In genomic region chr6:100525496-100525895, GRCm38 (mm10) we compare ENCODE assay signal across 12 mouse cellular contexts.
A peak's percentile ranks its signal among the peaks of the same experiment; 100 is the strongest.
DNase-seq lines count a peak whose midpoint lies in the region; ATAC-seq and TF ChIP-seq lines count a peak whose summit lies in the region.
"Had no signal": no experiment of that assay in that cellular context is flagged by ENCODE, and none has a peak within 500 bp of the region (broad histone marks: within the 10 kb centered on the region; RNA-seq: fewer than 3 reads in every experiment).

No protein-coding gene starts in this region.

- H3K9ac ChIP-seq in intestine, embryonic 15.5 days: no peak overlapping the region
- no peak overlapping the region for H3K9ac ChIP-seq in intestine, postnatal 0 days (ENCODE audit: low read depth, low read length)
- no peak overlapping the region for H3K9ac ChIP-seq in kidney, postnatal 0 days (ENCODE audit: low read depth, low read length)
- H3K9ac ChIP-seq: limb, embryonic 15.5 days had no signal

- no peak overlapping the region for H3K27ac ChIP-seq in intestine, embryonic 15.5 days
- no peak overlapping the region for H3K27ac ChIP-seq in intestine, postnatal 0 days (ENCODE audit: low read depth, low read length)
- no peak overlapping the region for H3K27ac ChIP-seq in kidney, postnatal 0 days
- H3K27ac ChIP-seq: heart, adult 2 months; limb, embryonic 15.5 days; macrophage had no signal

- 34% methylated on average over 3 of the region's 3 CpGs for WGBS in intestine, embryonic 15.5 days
- WGBS in intestine, postnatal 0 days: 24% methylated on average over 3 of the region's 3 CpGs
- WGBS in kidney, postnatal 0 days: 14% methylated on average over 3 of the region's 3 CpGs

- H3K4me2 ChIP-seq in intestine, embryonic 15.5 days (replicated peaks): no peak overlapping the region
- H3K4me2 ChIP-seq in intestine, postnatal 0 days (replicated peaks; ENCODE audit: low read depth): no peak overlapping the region
- H3K4me2 ChIP-seq in kidney, postnatal 0 days (ENCODE audit: low read length): peak overlapping the region; percentile 36
- H3K4me2 ChIP-seq: limb, embryonic 15.5 days had no signal

- H3K4me3 ChIP-seq in intestine, embryonic 15.5 days (replicated peaks): no peak overlapping the region
- no peak overlapping the region for H3K4me3 ChIP-seq in intestine, postnatal 0 days (ENCODE audit: low read depth, low read length)
- no peak overlapping the region for H3K4me3 ChIP-seq in kidney, postnatal 0 days (replicated peaks; ENCODE audit: low read depth, low read length)
- H3K4me3 ChIP-seq: erythroblast, embryonic 14.5 days; heart, adult 2 months; limb, embryonic 15.5 days had no signal

- H3K9me3 ChIP-seq in intestine, embryonic 15.5 days: no peaks in the 10 kb centered on the region
- H3K9me3 ChIP-seq in intestine, postnatal 0 days (ENCODE audit: control insufficient read depth): no peaks in the 10 kb centered on the region
- H3K9me3 ChIP-seq in kidney, postnatal 0 days (replicated peaks; ENCODE audit: low read length): no peaks in the 10 kb centered on the region
- H3K9me3 ChIP-seq: limb, embryonic 15.5 days had no signal

- ATAC-seq in intestine, embryonic 15.5 days: peak; percentile 37; the same call in 1 of the 2 replicates
- no peak for ATAC-seq in intestine, postnatal 0 days
- no peak; the same call in 1 of the 2 replicates for ATAC-seq in kidney, postnatal 0 days (replicated peaks; ENCODE audit: low FRiP score, low read depth)

- peak; percentile 67 for DNase-seq in embryo, embryonic 11 days
- peak; percentile 84 for DNase-seq in kidney, postnatal 0 days (ENCODE audit: low spot score)
- DNase-seq in neural tube, embryonic 10.5 days (ENCODE audit: extremely low spot score, low spot score): peak; percentile 47
- DNase-seq in lung, postnatal 14 days: no peak
- no peak for DNase-seq in thymus, postnatal 36 days
- DNase-seq in natural killer cell, adult 2 months (ENCODE audit: low spot score in 2 of 2): no peak
- DNase-seq: heart, adult 2 months had no signal

- no peaks in the 10 kb centered on the region for H3K27me3 ChIP-seq in intestine, embryonic 15.5 days (replicated peaks)
- H3K27me3 ChIP-seq in intestine, postnatal 0 days (replicated peaks; ENCODE audit: control insufficient read depth, insufficient read depth, low read length): no peaks in the 10 kb centered on the region
- H3K27me3 ChIP-seq in kidney, postnatal 0 days (ENCODE audit: insufficient read depth, low read length): no peaks in the 10 kb centered on the region

- no peaks in the 10 kb centered on the region for H3K36me3 ChIP-seq in intestine, embryonic 15.5 days
- no peaks in the 10 kb centered on the region for H3K36me3 ChIP-seq in intestine, postnatal 0 days (ENCODE audit: control insufficient read depth, insufficient read depth)
- H3K36me3 ChIP-seq in kidney, postnatal 0 days (ENCODE audit: insufficient read depth, low read length): no peaks in the 10 kb centered on the region
- H3K36me3 ChIP-seq: limb, embryonic 15.5 days had no signal

- peaks cover 9% of the 10 kb centered on the region for H3K4me1 ChIP-seq in intestine, embryonic 15.5 days (replicated peaks)
- H3K4me1 ChIP-seq in intestine, postnatal 0 days (replicated peaks; ENCODE audit: control insufficient read depth, insufficient read depth, low read length): no peaks in the 10 kb centered on the region
- peaks cover 13% of the 10 kb centered on the region for H3K4me1 ChIP-seq in kidney, postnatal 0 days (replicated peaks; ENCODE audit: insufficient read depth, low read length)

- TF ChIP-seq CTCF in intestine, postnatal 0 days (IDR thresholded peaks at IDR 0.05; ENCODE audit: low read depth): no peak
- TF ChIP-seq CTCF in kidney, postnatal 0 days (IDR thresholded peaks at IDR 0.05; ENCODE audit: low read depth): no peak

Comparison
In these comparisons a context has a peak if more than half of its experiments do, and no peak if none do; other contexts are left out.
1. DNase-seq: peak in embryo, embryonic 11 days (single experiment), kidney, postnatal 0 days (single experiment) and neural tube, embryonic 10.5 days (single experiment); none in lung, postnatal 14 days (single experiment), thymus, postnatal 36 days (0 of 2) and natural killer cell, adult 2 months (0 of 2).